Mouse (Mus musculus): ENCODE data around the gene Mfsd2a. TPM values are rescaled to one million over a fixed set of nuclear protein-coding genes. Genes with fewer than 3 reads are reported as not detected.

The Mfsd2a gene
- polyA plus RNA-seq, 1 experiment from 2014 or later = 8.7 TPM

DNA sequence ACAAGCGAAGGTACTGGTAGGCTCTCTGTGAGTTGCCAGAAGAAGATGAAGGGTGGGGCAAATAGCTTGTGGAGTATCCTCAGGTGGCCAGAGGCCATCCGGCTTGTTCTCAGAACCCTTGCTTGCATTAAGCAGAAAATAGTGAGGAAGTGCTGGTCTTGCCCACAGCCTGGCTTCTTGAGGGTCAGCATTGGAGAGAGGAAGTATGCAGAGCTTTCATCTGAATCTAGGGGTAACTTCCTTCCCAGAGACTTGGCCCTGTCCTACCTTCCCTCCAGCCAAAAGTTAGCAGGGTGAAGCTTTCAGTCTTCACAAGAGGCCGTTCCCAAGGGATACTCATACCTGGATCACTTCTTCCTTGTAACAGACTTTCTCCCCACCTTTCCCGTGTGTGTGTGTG, 10.7 kb upstream of the Mfsd2a start:
- no peak overlapping the region for H3K4me2 ChIP-seq (ENCODE audit: low read depth, severe bottlenecking)
- H3K36me3 ChIP-seq (ENCODE audit: control insufficient read depth, insufficient read depth, low read length) = no peaks in the 10 kb centered on the region
- DNase-seq (ENCODE audit: low spot score) (no peak), ATAC-seq (ENCODE audit: insufficient number of reproducible peaks, low FRiP score, low TSS enrichment, low read depth) (no peak)
- no peak overlapping the region for H3K4me3 ChIP-seq (ENCODE audit: low read depth, low read length)
- H3K4me1 ChIP-seq (ENCODE audit: control insufficient read depth, insufficient read depth, low read length) = no peaks in the 10 kb centered on the region
- H3K27ac ChIP-seq (replicated peaks; ENCODE audit: low read depth, low read length) = no peak overlapping the region
- no peaks in the 10 kb centered on the region for H3K9me3 ChIP-seq (ENCODE audit: control insufficient read depth, low read length)
- 84% methylated on average over 4 of the region's 4 CpGs for WGBS
- no peak overlapping the region for H3K9ac ChIP-seq (ENCODE audit: low read length)
- H3K27me3 ChIP-seq (ENCODE audit: control insufficient read depth, insufficient read depth, low read length) = no peaks in the 10 kb centered on the region

DNA sequence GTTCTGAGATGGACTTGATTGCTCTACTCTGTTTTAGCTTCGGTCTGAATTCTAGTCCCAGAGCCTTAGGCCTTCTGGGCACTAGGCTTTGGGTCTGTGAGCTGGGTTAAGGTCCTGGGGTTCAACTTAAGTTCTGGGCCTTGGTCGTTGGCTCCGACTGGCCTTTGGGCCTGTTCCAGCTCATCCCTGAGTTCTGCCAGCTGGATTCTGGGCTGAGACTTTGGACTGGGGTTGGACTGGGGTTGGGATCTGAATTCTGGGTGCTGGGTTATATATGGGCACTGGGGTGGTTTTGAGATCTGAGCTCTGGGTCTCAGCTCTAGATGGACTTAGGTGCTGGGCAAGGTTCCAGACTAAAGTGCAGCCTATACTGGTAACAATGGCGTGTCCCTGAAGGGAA, 10.2 kb upstream of the Mfsd2a start:
- H3K4me3 ChIP-seq (ENCODE audit: low read depth, low read length) = no peak overlapping the region
- no peaks in the 10 kb centered on the region for H3K27me3 ChIP-seq (ENCODE audit: control insufficient read depth, insufficient read depth, low read length)
- ATAC-seq (ENCODE audit: insufficient number of reproducible peaks, low FRiP score, low TSS enrichment, low read depth) (no peak), DNase-seq (ENCODE audit: low spot score) (no peak)
- H3K4me1 ChIP-seq (ENCODE audit: control insufficient read depth, insufficient read depth, low read length) = no peaks in the 10 kb centered on the region
- H3K36me3 ChIP-seq (ENCODE audit: control insufficient read depth, insufficient read depth, low read length) = no peaks in the 10 kb centered on the region
- 87% methylated on average over 4 of the region's 4 CpGs for WGBS
- H3K4me2 ChIP-seq (ENCODE audit: low read depth, severe bottlenecking) = no peak overlapping the region
- no peak overlapping the region for H3K27ac ChIP-seq (replicated peaks; ENCODE audit: low read depth, low read length)
- H3K9me3 ChIP-seq (ENCODE audit: control insufficient read depth, low read length) = no peaks in the 10 kb centered on the region
- H3K9ac ChIP-seq (ENCODE audit: low read length) = no peak overlapping the region

DNA sequence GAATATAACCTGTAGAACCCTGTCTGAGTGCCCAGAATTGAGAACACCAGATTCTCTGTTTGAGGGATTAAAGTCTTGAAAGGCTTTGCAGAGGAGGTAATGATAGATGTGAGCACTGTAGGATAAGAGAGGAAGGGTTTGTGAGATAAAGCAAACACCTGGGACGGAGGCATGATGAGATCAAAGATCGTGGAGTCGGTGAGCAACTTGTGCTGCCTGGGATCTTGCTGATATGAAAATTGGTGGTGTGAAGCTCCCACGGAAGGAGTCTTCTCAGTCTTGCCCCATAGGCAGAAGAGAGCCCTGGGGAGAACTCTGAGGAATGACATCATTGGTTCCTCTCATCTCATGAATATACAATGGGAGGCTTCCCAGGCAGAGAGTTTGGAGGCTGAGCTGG, 7.1 kb upstream of the Mfsd2a start:
- H3K4me3 ChIP-seq (ENCODE audit: low read depth, low read length) = no peak overlapping the region
- ATAC-seq (ENCODE audit: insufficient number of reproducible peaks, low FRiP score, low TSS enrichment, low read depth) (no peak), DNase-seq (ENCODE audit: low spot score) (no peak)
- WGBS = 74% methylated on average over 4 of the region's 4 CpGs
- H3K9me3 ChIP-seq (ENCODE audit: control insufficient read depth, low read length) = no peaks in the 10 kb centered on the region
- no peak overlapping the region for H3K4me2 ChIP-seq (ENCODE audit: low read depth, severe bottlenecking)
- no peak overlapping the region for H3K27ac ChIP-seq (replicated peaks; ENCODE audit: low read depth, low read length)
- H3K4me1 ChIP-seq (ENCODE audit: control insufficient read depth, insufficient read depth, low read length) = no peaks in the 10 kb centered on the region
- no peak overlapping the region for H3K9ac ChIP-seq (ENCODE audit: low read length)
- no peaks in the 10 kb centered on the region for H3K36me3 ChIP-seq (ENCODE audit: control insufficient read depth, insufficient read depth, low read length)
- no peaks in the 10 kb centered on the region for H3K27me3 ChIP-seq (ENCODE audit: control insufficient read depth, insufficient read depth, low read length)

DNA sequence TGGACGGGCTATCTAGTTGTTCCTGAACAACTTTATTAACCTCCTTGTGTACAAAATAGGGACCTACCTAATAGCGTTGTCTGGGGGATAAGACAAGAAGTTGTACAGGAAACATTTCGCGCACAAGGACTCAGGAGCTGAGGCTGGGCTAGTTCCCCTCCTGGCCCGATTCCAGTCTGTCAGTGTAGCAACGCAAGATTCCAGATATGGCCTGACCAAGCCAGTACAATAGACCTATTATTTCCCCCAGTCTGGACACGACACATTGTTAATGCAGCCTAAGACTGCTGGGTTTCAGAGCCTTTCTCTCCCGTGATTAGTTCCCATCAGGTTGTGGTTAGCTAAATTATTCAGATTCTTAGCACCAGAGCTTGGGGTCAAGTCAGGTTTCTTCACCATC, 1.8 kb upstream of the Mfsd2a start:
- Histone ChIP-seq H3K36me3 (ENCODE audit: control insufficient read depth, insufficient read depth, low read length) (no peaks in the 10 kb centered on the region), H3K4me3 (ENCODE audit: low read depth, low read length) (no peak overlapping the region), H3K9ac (ENCODE audit: low read length) (no peak overlapping the region), H3K27me3 (ENCODE audit: control insufficient read depth, insufficient read depth, low read length) (no peaks in the 10 kb centered on the region), H3K4me1 (ENCODE audit: control insufficient read depth, insufficient read depth, low read length) (peaks cover 11% of the 10 kb centered on the region), H3K4me2 (ENCODE audit: low read depth, severe bottlenecking) (no peak overlapping the region), H3K9me3 (ENCODE audit: control insufficient read depth, low read length) (no peaks in the 10 kb centered on the region), H3K27ac (replicated peaks; ENCODE audit: low read depth, low read length) (no peak overlapping the region)
- 73% methylated on average over 8 of the region's 8 CpGs for WGBS
- ATAC-seq (ENCODE audit: insufficient number of reproducible peaks, low FRiP score, low TSS enrichment, low read depth) = no peak
- DNase-seq (ENCODE audit: low spot score) = no peak

DNA sequence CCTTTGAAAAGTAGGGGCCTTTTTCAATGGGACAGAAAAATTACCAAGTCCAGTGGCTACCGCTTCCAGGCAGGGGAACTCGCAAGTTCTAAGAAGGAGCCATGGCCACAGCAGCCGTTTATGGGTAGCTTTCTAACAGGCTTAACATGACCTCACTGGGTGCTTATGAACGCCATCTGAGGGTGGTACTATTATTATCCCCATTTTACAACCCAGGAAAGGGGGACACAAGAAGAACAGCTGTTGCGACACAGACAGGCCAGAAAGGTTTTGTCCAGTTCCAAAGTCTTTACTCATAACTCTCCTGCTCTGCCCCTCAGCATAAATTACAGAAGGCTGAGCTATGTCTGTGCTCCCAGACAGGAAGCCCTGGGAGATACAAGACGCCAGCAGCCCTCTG, 601 bp upstream of the Mfsd2a start:
- WGBS = 28% methylated on average over 6 of the region's 6 CpGs
- Histone ChIP-seq H3K9me3 (ENCODE audit: control insufficient read depth, low read length) (no peaks in the 10 kb centered on the region), H3K4me1 (ENCODE audit: control insufficient read depth, insufficient read depth, low read length) (peaks cover 11% of the 10 kb centered on the region), H3K27me3 (ENCODE audit: control insufficient read depth, insufficient read depth, low read length) (no peaks in the 10 kb centered on the region), H3K36me3 (ENCODE audit: control insufficient read depth, insufficient read depth, low read length) (no peaks in the 10 kb centered on the region), H3K4me3 (ENCODE audit: low read depth, low read length) (peak overlapping the region; percentile 67), H3K4me2 (ENCODE audit: low read depth, severe bottlenecking) (peak overlapping the region; percentile 97), H3K27ac (replicated peaks; ENCODE audit: low read depth, low read length) (no peak overlapping the region), H3K9ac (ENCODE audit: low read length) (no peak overlapping the region)
- DNase-seq (ENCODE audit: low spot score) (peak; percentile 36), ATAC-seq (ENCODE audit: insufficient number of reproducible peaks, low FRiP score, low TSS enrichment, low read depth) (no peak)

DNA sequence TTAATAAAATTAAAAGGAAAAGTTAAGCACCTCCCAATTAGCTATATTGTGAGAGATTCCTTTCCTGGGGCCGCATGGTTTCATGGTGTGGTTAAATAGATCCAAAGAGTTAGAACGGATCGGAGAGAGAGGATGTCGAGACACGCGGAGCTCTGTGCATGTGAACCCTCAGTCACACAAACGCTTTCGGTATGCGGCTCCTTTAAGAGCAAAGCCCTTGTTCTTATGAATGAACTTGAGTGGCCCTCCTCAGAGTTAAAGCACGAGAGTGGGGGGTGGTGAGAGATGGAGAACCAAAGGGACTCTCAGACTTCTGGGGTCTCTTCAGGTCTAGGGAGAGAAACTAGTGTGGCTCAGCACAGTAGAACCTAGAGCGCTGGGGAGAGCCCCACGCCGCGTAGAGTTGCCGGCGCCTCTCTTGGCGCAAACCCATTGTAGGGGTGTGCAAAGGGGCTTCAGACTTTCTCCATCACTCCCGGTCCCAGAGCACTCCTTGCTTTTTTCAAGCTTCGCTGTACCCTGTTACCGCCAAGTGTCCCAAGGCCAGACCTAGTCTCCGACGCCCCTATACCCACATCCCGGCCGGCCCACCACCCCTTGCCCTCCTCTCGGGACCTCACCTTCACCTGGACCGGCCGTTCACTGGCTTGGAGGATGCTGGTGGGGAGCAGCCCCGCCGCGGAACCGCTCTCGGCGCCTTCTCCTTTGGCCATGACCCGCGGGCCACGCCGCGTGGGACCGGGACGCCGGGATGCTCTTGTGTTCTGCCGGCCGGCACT, 478 bp downstream of the Mfsd2a start:
- Histone ChIP-seq H3K27me3 (ENCODE audit: control insufficient read depth, insufficient read depth, low read length) (no peaks in the 10 kb centered on the region), H3K9ac (ENCODE audit: low read length) (peak overlapping the region; percentile 77), H3K4me3 (ENCODE audit: low read depth, low read length) (peak overlapping the region; percentile 67), H3K4me1 (ENCODE audit: control insufficient read depth, insufficient read depth, low read length) (peaks cover 15% of the 10 kb centered on the region), H3K36me3 (ENCODE audit: control insufficient read depth, insufficient read depth, low read length) (no peaks in the 10 kb centered on the region), H3K4me2 (ENCODE audit: low read depth, severe bottlenecking) (peak overlapping the region; percentile 97), H3K27ac (replicated peaks; ENCODE audit: low read depth, low read length) (no peak overlapping the region), H3K9me3 (ENCODE audit: control insufficient read depth, low read length) (no peaks in the 10 kb centered on the region)
- WGBS = under 1% methylated on average over 43 of the region's 43 CpGs
- DNase-seq (ENCODE audit: low spot score) (peak; percentile 73), ATAC-seq (ENCODE audit: insufficient number of reproducible peaks, low FRiP score, low TSS enrichment, low read depth) (peak; percentile 40)

DNA sequence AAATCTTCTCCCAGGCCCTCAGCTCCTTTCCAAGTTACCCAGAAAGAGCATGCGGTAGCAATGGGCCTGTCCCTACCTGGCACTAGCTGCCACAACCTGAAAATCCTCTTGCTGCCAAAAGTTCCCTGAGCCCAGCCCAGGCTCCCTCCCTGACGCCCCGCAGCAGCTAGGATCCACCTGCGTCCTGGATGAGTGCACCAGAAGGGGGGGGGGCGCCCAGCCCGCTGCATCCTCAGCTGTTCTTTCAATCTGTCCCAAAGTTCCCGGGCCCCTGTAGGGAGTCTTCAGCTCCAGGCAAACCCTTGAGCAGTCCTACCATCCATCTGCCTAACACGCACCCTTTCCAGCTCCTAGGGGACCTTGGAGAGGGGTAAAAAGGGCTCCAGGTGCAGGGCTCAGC, 1.2 kb downstream of the Mfsd2a start:
- Histone ChIP-seq H3K27ac (replicated peaks; ENCODE audit: low read depth, low read length) (no peak overlapping the region), H3K4me3 (ENCODE audit: low read depth, low read length) (peak overlapping the region; percentile 67), H3K9me3 (ENCODE audit: control insufficient read depth, low read length) (no peaks in the 10 kb centered on the region), H3K4me2 (ENCODE audit: low read depth, severe bottlenecking) (peak overlapping the region; percentile 97), H3K36me3 (ENCODE audit: control insufficient read depth, insufficient read depth, low read length) (no peaks in the 10 kb centered on the region), H3K27me3 (ENCODE audit: control insufficient read depth, insufficient read depth, low read length) (no peaks in the 10 kb centered on the region), H3K9ac (ENCODE audit: low read length) (peak overlapping the region; percentile 49), H3K4me1 (ENCODE audit: control insufficient read depth, insufficient read depth, low read length) (peaks cover 20% of the 10 kb centered on the region)
- WGBS = 5% methylated on average over 8 of the region's 8 CpGs
- ATAC-seq (ENCODE audit: insufficient number of reproducible peaks, low FRiP score, low TSS enrichment, low read depth) (no peak), DNase-seq (ENCODE audit: low spot score) (peak; percentile 41)

DNA sequence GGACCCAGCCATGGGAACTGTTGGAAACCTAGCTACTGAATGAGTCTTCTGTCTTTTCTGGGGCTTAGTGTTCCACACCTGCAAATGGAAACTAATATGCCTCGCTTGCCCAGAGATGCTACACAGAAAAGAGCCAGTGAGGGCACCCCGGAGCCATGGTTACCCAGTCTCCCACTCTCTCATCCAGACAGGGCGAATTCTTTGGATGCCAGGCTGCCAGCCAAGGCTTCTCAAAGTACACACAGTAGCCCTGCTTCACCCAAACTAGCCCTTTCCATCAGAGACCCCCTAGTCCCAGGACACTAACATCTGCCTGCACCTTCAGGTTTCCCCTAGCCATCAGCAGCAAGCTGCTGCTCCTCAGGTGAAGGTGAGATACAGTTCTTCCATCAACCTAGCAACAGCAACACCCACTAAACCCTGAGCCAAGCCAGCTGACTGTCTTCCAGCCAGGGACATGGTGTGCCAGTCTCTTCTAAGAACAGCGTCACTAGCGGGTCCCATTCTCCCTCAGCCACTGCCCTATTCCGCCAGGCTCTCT, 2.4 kb downstream of the Mfsd2a start:
- Histone ChIP-seq H3K4me3 (ENCODE audit: low read depth, low read length) (no peak overlapping the region), H3K4me2 (ENCODE audit: low read depth, severe bottlenecking) (no peak overlapping the region), H3K27ac (replicated peaks; ENCODE audit: low read depth, low read length) (no peak overlapping the region), H3K9me3 (ENCODE audit: control insufficient read depth, low read length) (no peaks in the 10 kb centered on the region), H3K4me1 (ENCODE audit: control insufficient read depth, insufficient read depth, low read length) (peaks cover 20% of the 10 kb centered on the region), H3K36me3 (ENCODE audit: control insufficient read depth, insufficient read depth, low read length) (no peaks in the 10 kb centered on the region), H3K9ac (ENCODE audit: low read length) (no peak overlapping the region), H3K27me3 (ENCODE audit: control insufficient read depth, insufficient read depth, low read length) (no peaks in the 10 kb centered on the region)
- ATAC-seq (ENCODE audit: insufficient number of reproducible peaks, low FRiP score, low TSS enrichment, low read depth) (no peak), DNase-seq (ENCODE audit: low spot score) (no peak)
- 88% methylated on average over 6 of the region's 6 CpGs for WGBS

Measured in limb, embryonic 11.5 days (tissue).